Mouse (Mus musculus) midbrain, postnatal 0 days (tissue): ENCODE measurements around the gene Plk1. TPM values are rescaled to one million over a fixed set of nuclear protein-coding genes. Genes with fewer than 3 reads are reported as not detected.

Source experiments
- ATAC-seq: fragments of 200-750 bp; cut with Nextera tagmentation; 2 replicates; pipeline ENCODE4 v1.8.0; 2017; ENCODE audit warnings: moderate number of reproducible peaks, mild to moderate bottlenecking, moderate TSS enrichment, moderate library complexity; ENCODE audit not compliant: low FRiP score
- DNase-seq: peaks from one replicate; pipeline ENCODE4 v3.0.0-alpha.2; 2015; ENCODE audit warnings: low spot score
- H3K27ac ChIP-seq: fragments of 300-500 bp; sonication (generic); 2 replicates; pipeline ENCODE4 v1.5.1; 2014; ENCODE audit warnings: low read depth, mild to moderate bottlenecking, low read length, mixed read lengths
- H3K27me3 ChIP-seq: fragments of 300-500 bp; sonication (generic); 2 replicates; pipeline ENCODE4 v1.6.1; 2014; ENCODE audit warnings: low read length, control low read depth, mixed read lengths; ENCODE audit not compliant: insufficient read depth
- H3K36me3 ChIP-seq: fragments of 300-500 bp; sonication (generic); 2 replicates; pipeline ENCODE4 v1.6.1; 2014; ENCODE audit warnings: low read length, control low read depth, mixed read lengths; ENCODE audit not compliant: insufficient read depth
- H3K4me1 ChIP-seq: fragments of 300-500 bp; sonication (generic); 2 replicates; pipeline ENCODE4 v1.6.1; 2014; ENCODE audit warnings: mild to moderate bottlenecking, control low read depth, antibody characterized with exemption, low read length, mixed read lengths; ENCODE audit not compliant: insufficient read depth
- H3K4me2 ChIP-seq: fragments of 300-500 bp; sonication (generic); 2 replicates; pipeline ENCODE4 v1.6.1; 2014; ENCODE audit warnings: low read depth, mild to moderate bottlenecking, low read length, mixed read lengths; ENCODE audit not compliant: poor library complexity, severe bottlenecking
- H3K4me3 ChIP-seq: fragments of 300-500 bp; sonication (generic); 2 replicates; pipeline ENCODE4 v1.5.1; 2014; ENCODE audit warnings: low read depth, mild to moderate bottlenecking, low read length, moderate library complexity
- H3K9ac ChIP-seq: fragments of 300-500 bp; sonication (generic); replicated peaks from 2 replicates; pipeline ENCODE4 v1.6.1; 2014; ENCODE audit warnings: mild to moderate bottlenecking, low read length, moderate library complexity, mixed read lengths; ENCODE audit not compliant: poor library complexity, severe bottlenecking
- H3K9me3 ChIP-seq: fragments of 300-500 bp; sonication (generic); 2 replicates; pipeline ENCODE4 v1.6.1; 2016; ENCODE audit warnings: low read length, control low read depth
- CTCF ChIP-seq: IDR thresholded peaks from 2 replicates; pipeline ENCODE4 v1.5.1; 2016; ENCODE audit warnings: antibody characterized with exemption, mild to moderate bottlenecking
- WGBS: fragments of 180-500 bp; shearing (Covaris S2); extraction: QIAGEN DNeasy Blood & Tissue Kit; methylation state at CpG from one replicate; pipeline ENCODE4 v1.1.7; 2014; 5-methylcytosine and 5-hydroxymethylcytosine counted together
- polyA plus RNA-seq: library from polyadenylated mRNA; unstranded; fragments of >200 nt; fragmentation: Nextera tagmentation; extraction: Ambion mirVana; gene quantifications from 2 replicates; pipeline ENCODE4 v1.2.1, GENCODE M21; 2015
- total RNA-seq: library from RNA; depleted of rRNA; stranded (reverse); fragments of >200 nt; gene quantifications from 2 replicates; pipeline ENCODE4 v1.2.3, GENCODE M21; 2014

Plk1 gene
- total and polyA plus RNA-seq, 2 experiments from 2014 or later, result 6.3 to 6.6 TPM

GRCm38 (mm10) chr7:122171613-122172012 is 12.4 kb downstream of the Plk1 start:
- H3K4me2 ChIP-seq, result no peak overlapping the region
- WGBS, result 77% methylated on average over 10 of the region's 10 CpGs
- no peak for DNase-seq
- no peaks in the 10 kb centered on the region for H3K27me3 ChIP-seq
- no peak for ATAC-seq
- H3K9me3 ChIP-seq, result no peaks in the 10 kb centered on the region
- H3K36me3 ChIP-seq, result no peaks in the 10 kb centered on the region
- no peaks in the 10 kb centered on the region for H3K4me1 ChIP-seq
- no peak overlapping the region for H3K9ac ChIP-seq
- no peak overlapping the region for H3K4me3 ChIP-seq
- no peak overlapping the region for H3K27ac ChIP-seq
- no peak for TF ChIP-seq CTCF

GRCm38 (mm10) chr7:122180720-122181119 is 21.5 kb downstream of the Plk1 start:
- Histone ChIP-seq H3K27ac (no peak overlapping the region), H3K27me3 (no peaks in the 10 kb centered on the region), H3K4me1 (no peaks in the 10 kb centered on the region), H3K9me3 (no peaks in the 10 kb centered on the region), H3K9ac (no peak overlapping the region), H3K36me3 (no peaks in the 10 kb centered on the region), H3K4me3 (no peak overlapping the region), H3K4me2 (no peak overlapping the region)
- WGBS, result 90% methylated on average over 7 of the region's 7 CpGs
- ATAC-seq (no peak), DNase-seq (no peak)
- TF ChIP-seq CTCF, result no peak

GRCm38 (mm10) chr7:122184569-122184968 is 25.3 kb downstream of the Plk1 start:
- Histone ChIP-seq H3K4me1 (no peaks in the 10 kb centered on the region), H3K27me3 (no peaks in the 10 kb centered on the region), H3K4me3 (no peak overlapping the region), H3K9me3 (no peaks in the 10 kb centered on the region), H3K36me3 (no peaks in the 10 kb centered on the region), H3K9ac (no peak overlapping the region), H3K4me2 (no peak overlapping the region), H3K27ac (no peak overlapping the region)
- DNase-seq (no peak), ATAC-seq (no peak)
- TF ChIP-seq CTCF, result no peak
- WGBS, result 74% methylated on average over 5 of the region's 5 CpGs

GRCm38 (mm10) chr7:122186043-122186442 is 26.8 kb downstream of the Plk1 start, which contains the start of gene Ern2:
TSS of gene Ern2 (minus strand) at chr7:122186207.
- Histone ChIP-seq H3K27me3 (no peaks in the 10 kb centered on the region), H3K4me3 (no peak within 1 kb of the TSS), H3K9ac (no peak within 1 kb of the TSS), H3K27ac (no peak within 1 kb of the TSS), H3K4me1 (no peaks in the 10 kb centered on the region), H3K9me3 (no peaks in the 10 kb centered on the region), H3K4me2 (peak within 1 kb of the TSS; percentile 28), H3K36me3 (no peaks in the 10 kb centered on the region)
- 21% methylated on average over 16 of the region's 17 CpGs for WGBS
- ATAC-seq (no peak), DNase-seq (no peak)
- no peak for TF ChIP-seq CTCF

GRCm38 (mm10) chr7:122189484-122189883 is 30.2 kb downstream of the Plk1 start:
- Histone ChIP-seq H3K9me3 (no peaks in the 10 kb centered on the region), H3K36me3 (no peaks in the 10 kb centered on the region), H3K4me1 (no peaks in the 10 kb centered on the region), H3K27me3 (no peaks in the 10 kb centered on the region), H3K4me2 (no peak overlapping the region), H3K9ac (no peak overlapping the region), H3K4me3 (no peak overlapping the region), H3K27ac (no peak overlapping the region)
- peak; percentile 87 for TF ChIP-seq CTCF
- 30% methylated on average over 7 of the region's 7 CpGs for WGBS
- DNase-seq, result peak; percentile 60
- ATAC-seq, result no peak

- no peak overlapping the region for H3K4me3 ChIP-seq
- no peaks in the 10 kb centered on the region for H3K27me3 ChIP-seq
- H3K4me2 ChIP-seq, result no peak overlapping the region
- DNase-seq (no peak), ATAC-seq (no peak)
- H3K27ac ChIP-seq, result no peak overlapping the region
- TF ChIP-seq CTCF, result no peak
- no peaks in the 10 kb centered on the region for H3K36me3 ChIP-seq
- no peaks in the 10 kb centered on the region for H3K4me1 ChIP-seq
- no peaks in the 10 kb centered on the region for H3K9me3 ChIP-seq
- 65% methylated on average over 10 of the region's 10 CpGs for WGBS
- no peak overlapping the region for H3K9ac ChIP-seq
These were observed 31.9 kb downstream of the Plk1 start for GRCm38 (mm10) chr7:122191097-122191496.
